Mouse (Mus musculus): ENCODE measurements around the gene Tbc1d10a. TPM values are rescaled to one million over a fixed set of nuclear protein-coding genes. Genes with fewer than 3 reads are reported as not detected.

Gene Tbc1d10a
- polyA plus RNA-seq, 1 experiment = 41.6 TPM

DNA sequence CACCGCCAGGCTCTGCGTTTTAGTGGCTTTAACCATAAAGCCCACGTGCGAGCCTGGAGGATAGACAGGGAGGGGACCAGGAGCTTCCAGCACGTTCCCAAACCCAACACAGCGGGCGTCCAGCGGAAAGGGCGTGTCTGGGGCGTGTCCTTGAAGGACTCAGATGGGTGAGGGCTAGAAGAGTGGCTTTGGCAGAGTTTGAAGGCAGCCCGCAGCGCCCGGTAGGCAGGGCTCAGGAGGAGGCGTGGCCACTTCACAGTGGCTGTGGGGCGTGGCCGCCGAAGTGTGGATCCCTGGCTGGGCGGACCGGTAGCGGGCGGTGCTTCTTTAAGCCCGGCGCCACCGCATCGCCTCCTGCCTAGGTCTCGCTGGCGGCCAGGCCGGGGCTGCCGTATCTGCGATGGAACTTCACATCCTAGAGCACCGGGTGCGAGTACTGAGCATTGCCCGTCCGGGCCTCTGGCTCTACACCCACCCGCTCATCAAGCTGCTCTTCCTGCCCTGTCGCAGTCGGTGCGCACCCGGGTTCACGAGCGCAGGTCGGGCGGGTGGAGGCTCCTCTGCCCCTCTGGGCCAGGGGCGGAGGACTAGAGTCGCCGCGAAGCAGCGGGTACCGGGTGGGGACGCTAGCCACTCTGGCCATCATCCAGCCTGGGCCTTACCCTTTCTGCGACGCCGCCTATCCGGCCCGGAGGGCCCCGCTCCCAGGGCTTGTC, 31.5 kb downstream of the Tbc1d10a start, which contains the start of gene Castor1:
Gene Castor1, plus strand, starts transcription at position 312 of the 716 bp plus-strand sequence.
- TF ChIP-seq CTCF (IDR thresholded peaks at IDR 0.05; ENCODE audit: borderline replicate concordance, extremely low read depth, insufficient read depth, insufficient read length) = no peak
- no peak for TF ChIP-seq POLR2A (IDR thresholded peaks at IDR 0.05; ENCODE audit: borderline replicate concordance, extremely low read depth, insufficient read depth, insufficient read length, poor library complexity, severe bottlenecking)
- DNase-seq (ENCODE audit: low read depth) = peak; percentile 86

DNA sequence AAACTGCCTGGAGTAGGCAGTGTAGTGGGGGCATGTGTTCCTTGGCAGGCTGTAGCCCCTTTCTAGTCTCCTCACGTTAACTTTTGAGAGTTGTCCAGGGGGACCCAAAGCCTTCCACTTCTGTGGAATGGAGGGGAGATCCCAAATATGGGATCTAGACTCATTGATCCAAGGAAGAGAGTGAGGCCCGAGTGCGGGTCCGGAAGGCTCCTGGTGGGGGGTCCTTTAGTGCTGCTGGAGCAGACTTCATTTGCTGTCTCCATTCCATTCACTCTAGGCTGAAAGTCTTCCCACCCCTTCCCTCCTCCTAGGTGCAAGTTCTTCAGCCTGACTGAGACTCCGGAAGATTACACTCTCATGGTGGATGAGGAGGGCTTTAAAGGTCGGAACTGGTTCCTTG, 32.0 kb downstream of the Tbc1d10a start:
- TF ChIP-seq CTCF (IDR thresholded peaks at IDR 0.05; ENCODE audit: borderline replicate concordance, extremely low read depth, insufficient read depth, insufficient read length) (no peak), POLR2A (IDR thresholded peaks at IDR 0.05; ENCODE audit: borderline replicate concordance, extremely low read depth, insufficient read depth, insufficient read length, poor library complexity, severe bottlenecking) (no peak)
- no peak for DNase-seq (ENCODE audit: low read depth)

DNA sequence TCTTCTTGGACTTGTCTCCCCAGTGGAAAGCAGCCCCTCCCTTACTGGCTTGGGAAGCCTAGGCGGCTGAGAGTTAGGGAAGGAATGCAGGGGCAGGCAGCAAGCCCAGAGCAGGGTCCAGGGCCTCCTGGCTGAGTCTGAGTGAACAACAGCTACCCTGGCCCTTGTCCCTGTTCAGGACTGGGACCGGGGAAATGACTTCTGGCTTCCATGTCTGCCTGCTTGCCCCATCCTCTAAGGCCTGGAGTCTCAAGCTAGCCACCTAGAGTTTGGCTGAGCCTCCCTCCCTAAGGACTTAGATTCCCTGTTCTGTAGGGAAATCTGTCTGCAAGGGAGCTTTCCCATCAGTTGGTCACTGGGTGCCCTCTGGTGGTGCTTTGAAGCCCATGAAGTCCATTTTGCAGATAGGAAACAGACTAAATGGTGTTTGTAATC, 32.7 kb downstream of the Tbc1d10a start:
- no peak for TF ChIP-seq POLR2A (IDR thresholded peaks at IDR 0.05; ENCODE audit: borderline replicate concordance, extremely low read depth, insufficient read depth, insufficient read length, poor library complexity, severe bottlenecking)
- peak; percentile 71; the same call in 1 of the 2 replicates for TF ChIP-seq CTCF (IDR thresholded peaks at IDR 0.05; ENCODE audit: borderline replicate concordance, extremely low read depth, insufficient read depth, insufficient read length)
- peak; percentile 86 for DNase-seq (ENCODE audit: low read depth)

DNA sequence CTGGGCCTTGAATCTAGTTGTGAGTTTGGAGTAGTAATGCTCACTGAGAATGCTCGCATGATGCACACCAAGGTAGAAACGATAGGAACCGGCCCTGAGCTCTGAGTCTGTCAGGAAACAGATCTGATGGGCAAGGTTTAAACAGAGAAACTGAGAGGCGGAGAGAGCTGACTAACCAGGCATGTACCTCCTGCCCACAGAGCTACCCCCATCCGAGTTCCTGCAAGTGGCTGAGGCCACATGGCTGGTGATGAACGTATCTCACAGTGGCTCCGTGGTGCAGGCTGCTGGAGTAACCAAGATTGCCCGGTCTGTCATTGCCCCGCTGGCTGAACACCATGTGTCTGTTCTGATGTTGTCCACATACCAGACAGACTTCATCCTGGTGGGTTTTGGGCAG, 33.3 kb downstream of the Tbc1d10a start:
- no peak for DNase-seq (ENCODE audit: low read depth)
- TF ChIP-seq CTCF (IDR thresholded peaks at IDR 0.05; ENCODE audit: borderline replicate concordance, extremely low read depth, insufficient read depth, insufficient read length) = no peak
- TF ChIP-seq POLR2A (IDR thresholded peaks at IDR 0.05; ENCODE audit: borderline replicate concordance, extremely low read depth, insufficient read depth, insufficient read length, poor library complexity, severe bottlenecking) = no peak

DNA sequence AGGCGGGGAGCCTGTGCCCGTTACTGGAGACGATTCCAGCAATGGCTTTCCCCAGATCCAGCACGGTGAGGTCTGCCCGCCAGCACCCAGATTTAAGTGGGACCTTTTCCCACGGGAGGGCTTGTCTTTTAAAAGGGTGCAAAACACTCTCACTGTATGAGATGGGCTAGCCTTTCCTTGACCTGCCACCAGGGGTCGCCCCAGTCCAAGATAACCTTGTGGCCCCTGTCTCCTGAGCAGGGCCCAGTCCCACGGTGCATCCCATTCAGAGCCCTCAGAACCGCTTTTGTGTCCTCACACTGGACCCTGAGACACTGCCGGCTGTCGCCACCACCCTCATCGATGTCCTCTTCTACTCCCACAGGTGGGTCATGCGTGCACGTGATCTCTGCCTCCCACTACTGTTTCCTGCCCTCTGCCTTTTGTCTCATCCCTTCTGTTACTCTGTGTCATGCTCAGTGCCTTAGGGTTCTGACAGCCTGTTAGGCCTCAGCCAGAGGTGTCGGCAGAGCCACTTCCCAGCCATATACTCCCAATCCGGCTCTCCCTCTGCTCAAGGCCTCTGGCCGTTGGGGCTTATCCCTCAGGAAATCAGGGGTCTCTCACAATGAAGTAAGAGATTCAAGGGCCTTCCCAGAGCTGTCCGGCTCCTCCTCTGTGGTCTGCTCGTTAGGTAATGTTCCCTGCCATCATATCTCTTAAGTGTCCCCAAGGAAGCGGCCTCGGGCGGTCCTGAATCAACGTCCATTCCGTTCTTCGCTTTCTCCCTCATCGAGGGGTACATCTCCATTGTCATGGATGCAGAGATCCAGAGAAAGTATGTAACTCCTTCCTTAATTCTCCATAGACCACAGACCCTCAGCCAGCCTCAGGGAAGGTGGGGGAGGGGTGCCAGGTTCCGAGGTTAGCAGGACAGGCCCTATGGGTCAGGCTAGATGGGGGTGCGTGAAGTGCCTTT, 34.1 kb downstream of the Tbc1d10a start:
- DNase-seq (ENCODE audit: low read depth) = peak; percentile 42
- TF ChIP-seq CTCF (IDR thresholded peaks at IDR 0.05; ENCODE audit: borderline replicate concordance, extremely low read depth, insufficient read depth, insufficient read length) = peak; percentile 80
- no peak for TF ChIP-seq POLR2A (IDR thresholded peaks at IDR 0.05; ENCODE audit: borderline replicate concordance, extremely low read depth, insufficient read depth, insufficient read length, poor library complexity, severe bottlenecking)

DNA sequence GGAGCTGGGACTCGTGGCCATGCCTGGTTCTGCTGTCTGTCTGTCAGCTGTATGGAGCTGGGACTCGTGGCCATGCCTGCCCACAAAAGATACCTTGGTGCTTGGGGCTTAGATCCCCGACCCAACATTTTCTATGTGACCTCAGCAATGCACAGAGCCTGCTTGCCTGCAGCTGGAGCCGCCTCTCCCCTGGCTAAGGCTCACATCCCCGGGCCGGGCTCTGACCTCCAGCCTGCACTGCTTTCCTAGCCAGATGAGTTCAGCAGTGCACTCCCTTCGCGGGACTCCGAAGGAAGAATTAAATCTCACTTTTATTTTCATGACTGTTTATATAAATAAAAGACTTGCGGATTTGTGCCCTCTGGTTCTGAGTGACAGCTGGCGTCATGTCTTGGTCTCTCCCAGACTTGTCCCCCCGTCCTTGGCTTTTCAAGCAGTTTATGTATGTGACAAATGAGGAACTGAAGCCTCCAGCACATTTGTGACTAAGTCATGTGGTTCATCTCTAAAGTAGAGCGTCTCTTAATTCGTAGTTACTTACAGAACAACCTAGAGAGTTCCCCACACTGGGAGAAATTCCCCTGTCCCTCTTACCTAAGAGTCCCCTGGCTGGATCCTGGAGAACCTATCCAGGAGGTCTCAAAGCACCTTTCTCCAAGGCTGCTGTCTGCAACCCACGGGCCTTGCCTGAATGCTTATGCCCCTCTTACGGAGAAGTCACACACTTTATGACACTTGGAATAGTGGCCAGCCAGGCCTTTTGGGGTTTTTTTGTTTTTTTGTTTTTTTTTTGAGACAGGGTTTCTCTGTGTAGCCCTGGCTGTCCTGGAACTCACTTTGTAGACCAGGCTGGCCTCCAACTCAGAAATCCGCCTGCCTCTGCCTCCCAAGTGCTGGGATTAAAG, 35.7 kb downstream of the Tbc1d10a start:
- no peak for TF ChIP-seq CTCF (IDR thresholded peaks at IDR 0.05; ENCODE audit: borderline replicate concordance, extremely low read depth, insufficient read depth, insufficient read length)
- TF ChIP-seq POLR2A (IDR thresholded peaks at IDR 0.05; ENCODE audit: borderline replicate concordance, extremely low read depth, insufficient read depth, insufficient read length, poor library complexity, severe bottlenecking) = no peak
- no peak for DNase-seq (ENCODE audit: low read depth)

DNA sequence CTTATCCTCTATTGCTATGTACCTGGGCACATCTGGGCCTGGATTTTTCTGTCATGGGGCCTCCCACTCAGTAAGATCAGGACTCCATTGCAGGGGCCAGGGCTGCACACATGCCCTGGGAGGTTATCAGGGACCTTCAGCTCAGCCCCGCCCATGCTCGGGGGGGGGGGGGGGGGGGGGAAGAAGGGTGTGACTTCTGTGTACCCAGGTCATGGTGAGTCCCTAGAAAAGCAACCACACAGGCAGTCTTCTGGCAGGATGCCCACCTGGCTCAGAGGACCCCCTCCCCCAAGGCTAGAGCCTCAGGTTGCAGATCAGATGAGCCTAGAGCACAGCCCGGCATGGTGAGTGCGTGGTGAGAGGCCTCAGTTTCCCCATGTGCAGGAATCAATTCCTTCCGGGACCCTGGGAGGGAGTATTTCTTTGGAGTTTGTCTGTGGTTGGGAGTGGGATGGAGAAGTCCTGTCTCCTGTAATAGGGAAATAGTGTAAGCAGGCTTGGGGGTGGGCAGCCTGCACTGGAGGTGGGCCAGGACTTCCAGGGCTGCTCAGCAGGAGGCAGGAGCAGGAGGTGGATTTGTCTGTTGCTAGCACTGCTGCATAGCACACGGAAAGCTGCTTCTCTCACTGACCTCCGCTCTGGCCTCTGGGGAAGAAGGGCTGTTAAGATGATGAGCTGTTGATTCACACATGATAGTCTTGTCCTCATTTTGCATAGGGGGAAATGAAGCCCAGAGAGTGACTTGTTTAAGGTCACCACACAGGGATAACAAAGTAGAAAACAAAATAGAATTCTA, 37.0 kb downstream of the Tbc1d10a start:
- TF ChIP-seq POLR2A (IDR thresholded peaks at IDR 0.05; ENCODE audit: borderline replicate concordance, extremely low read depth, insufficient read depth, insufficient read length, poor library complexity, severe bottlenecking) = no peak
- no peak for TF ChIP-seq CTCF (IDR thresholded peaks at IDR 0.05; ENCODE audit: borderline replicate concordance, extremely low read depth, insufficient read depth, insufficient read length)
- no peak for DNase-seq (ENCODE audit: low read depth)

DNA sequence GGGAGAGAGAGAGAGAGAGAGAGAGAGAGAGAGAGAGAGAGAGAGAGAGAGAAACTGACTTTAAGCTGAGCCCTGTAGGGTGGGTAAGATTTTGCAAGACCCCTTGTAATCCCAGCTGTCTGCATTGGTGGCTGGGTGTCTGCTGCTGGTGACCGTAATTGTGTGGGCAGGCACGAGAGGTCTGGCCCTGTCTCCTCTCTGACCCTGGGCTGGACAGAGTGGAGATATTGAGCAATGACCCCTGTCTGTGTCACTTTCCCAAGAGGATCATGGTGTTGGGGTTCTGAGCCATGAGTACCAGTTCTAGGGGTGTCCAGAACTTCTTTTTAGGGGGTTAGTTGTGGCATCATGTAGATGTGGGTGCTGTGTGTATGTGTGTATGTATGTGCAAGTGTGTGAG, 37.6 kb downstream of the Tbc1d10a start:
- TF ChIP-seq POLR2A (IDR thresholded peaks at IDR 0.05; ENCODE audit: borderline replicate concordance, extremely low read depth, insufficient read depth, insufficient read length, poor library complexity, severe bottlenecking) (no peak), CTCF (IDR thresholded peaks at IDR 0.05; ENCODE audit: borderline replicate concordance, extremely low read depth, insufficient read depth, insufficient read length) (no peak)
- DNase-seq (ENCODE audit: low read depth) = no peak

DNA sequence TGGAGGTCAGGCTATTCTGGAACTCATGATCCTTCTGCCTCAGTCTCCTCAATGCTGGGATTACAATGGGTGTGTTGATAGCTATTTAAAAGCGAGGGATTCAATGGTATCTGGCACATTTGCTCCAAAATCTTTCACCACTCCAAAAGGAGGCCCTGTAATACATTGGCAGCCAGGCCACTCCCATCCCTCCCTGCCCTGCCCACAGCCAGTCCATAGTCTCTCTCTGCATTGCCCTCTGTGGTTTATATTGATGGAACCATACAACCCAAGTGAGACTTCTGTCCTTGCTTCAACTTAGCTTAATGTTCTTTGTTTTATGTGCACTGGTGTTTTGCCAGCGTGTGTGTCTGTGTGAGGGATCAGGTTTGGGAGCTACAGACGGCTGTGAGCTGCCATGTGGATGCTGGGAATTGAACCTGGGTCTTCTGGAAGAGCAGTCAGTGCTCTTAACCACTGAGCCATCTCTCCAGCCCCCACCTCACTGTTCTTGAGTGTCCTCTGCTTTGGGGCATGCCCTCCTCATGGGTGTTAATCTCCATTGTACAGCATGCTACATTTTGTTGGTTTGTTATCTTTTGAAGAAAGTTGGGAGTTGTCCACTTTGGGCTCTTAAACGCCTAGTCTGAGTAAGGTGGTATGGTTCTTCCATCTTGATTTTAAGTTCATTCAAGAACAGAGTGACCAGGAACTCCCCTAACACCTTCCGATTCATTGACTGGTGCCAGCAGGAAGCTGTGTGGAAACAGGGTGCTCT, 40.2 kb downstream of the Tbc1d10a start:
- DNase-seq (ENCODE audit: low read depth) = no peak
- no peak for TF ChIP-seq POLR2A (IDR thresholded peaks at IDR 0.05; ENCODE audit: borderline replicate concordance, extremely low read depth, insufficient read depth, insufficient read length, poor library complexity, severe bottlenecking)
- TF ChIP-seq CTCF (IDR thresholded peaks at IDR 0.05; ENCODE audit: borderline replicate concordance, extremely low read depth, insufficient read depth, insufficient read length) = no peak

All from brain, embryonic 14.5 days (tissue).